Mouse (Mus musculus): ENCODE data around the gene Sv2b. TPM values are rescaled to one million over a fixed set of nuclear protein-coding genes. Genes with fewer than 3 reads are reported as not detected.
A peak's percentile ranks its signal among the peaks of the same experiment; 100 is the strongest.

The Sv2b gene
- polyA plus RNA-seq, 1 experiment from 2014 or later: 14.0 TPM

GRCm38 (mm10) chr7:75253611-75254250 is 55.3 kb downstream of the Sv2b start:
- H3K4me1 ChIP-seq (replicated peaks; ENCODE audit: control insufficient read depth, insufficient read depth, low read length): peaks cover 4% of the 10 kb centered on the region
- H3K9me3 ChIP-seq (ENCODE audit: control insufficient read depth, low read length): no peaks in the 10 kb centered on the region
- no peak overlapping the region for H3K9ac ChIP-seq (replicated peaks; ENCODE audit: low read depth, low read length)
- WGBS: 83% methylated on average over 8 of the region's 8 CpGs
- ATAC-seq: no peak
- no peak overlapping the region for H3K27ac ChIP-seq (ENCODE audit: low read length)
- no peak overlapping the region for H3K4me3 ChIP-seq (replicated peaks; ENCODE audit: low read length)
- no peak overlapping the region for H3K4me2 ChIP-seq (ENCODE audit: low read length)
- no peaks in the 10 kb centered on the region for H3K27me3 ChIP-seq (replicated peaks; ENCODE audit: control insufficient read depth, insufficient read depth, low read length)
- H3K36me3 ChIP-seq (ENCODE audit: control insufficient read depth, insufficient read depth): no peaks in the 10 kb centered on the region

GRCm38 (mm10) chr7:75240754-75241507 is 68.1 kb downstream of the Sv2b start:
- WGBS: 10% methylated on average over 8 of the region's 8 CpGs
- 0 out of 2 replicates have a peak, but pooled peaks have one; percentile 43 for ATAC-seq

GRCm38 (mm10) chr7:75236386-75236785 is 72.7 kb downstream of the Sv2b start:
- Histone ChIP-seq H3K27ac (ENCODE audit: low read length) (no peak overlapping the region), H3K36me3 (ENCODE audit: control insufficient read depth, insufficient read depth) (no peaks in the 10 kb centered on the region), H3K4me1 (replicated peaks; ENCODE audit: control insufficient read depth, insufficient read depth, low read length) (no peaks in the 10 kb centered on the region), H3K9me3 (ENCODE audit: control insufficient read depth, low read length) (no peaks in the 10 kb centered on the region), H3K27me3 (replicated peaks; ENCODE audit: control insufficient read depth, insufficient read depth, low read length) (no peaks in the 10 kb centered on the region), H3K9ac (replicated peaks; ENCODE audit: low read depth, low read length) (no peak overlapping the region), H3K4me2 (ENCODE audit: low read length) (no peak overlapping the region), H3K4me3 (replicated peaks; ENCODE audit: low read length) (no peak overlapping the region)
- WGBS: 86% methylated on average over 1 of the region's 1 CpGs
- ATAC-seq: no peak

More at GRCm38 (mm10) chr7:75240754-75241507, 68.1 kb downstream of the Sv2b start:
- Histone ChIP-seq H3K4me1 (replicated peaks; ENCODE audit: control insufficient read depth, insufficient read depth, low read length) (no peaks in the 10 kb centered on the region), H3K9me3 (ENCODE audit: control insufficient read depth, low read length) (no peaks in the 10 kb centered on the region), H3K4me3 (replicated peaks; ENCODE audit: low read length) (no peak overlapping the region), H3K9ac (replicated peaks; ENCODE audit: low read depth, low read length) (no peak overlapping the region), H3K27ac (ENCODE audit: low read length) (no peak overlapping the region), H3K36me3 (ENCODE audit: control insufficient read depth, insufficient read depth) (no peaks in the 10 kb centered on the region), H3K4me2 (ENCODE audit: low read length) (no peak overlapping the region), H3K27me3 (replicated peaks; ENCODE audit: control insufficient read depth, insufficient read depth, low read length) (no peaks in the 10 kb centered on the region)

- no peaks in the 10 kb centered on the region; the same call in 1 of the 2 replicates for H3K36me3 ChIP-seq (ENCODE audit: control insufficient read depth, insufficient read depth)
- no peak overlapping the region for H3K4me2 ChIP-seq (ENCODE audit: low read length)
- H3K27me3 ChIP-seq (replicated peaks; ENCODE audit: control insufficient read depth, insufficient read depth, low read length): no peaks in the 10 kb centered on the region
- no peak for ATAC-seq
- H3K4me3 ChIP-seq (replicated peaks; ENCODE audit: low read length): no peak overlapping the region
- peaks cover 4% of the 10 kb centered on the region; the same call in 1 of the 2 replicates for H3K9me3 ChIP-seq (ENCODE audit: control insufficient read depth, low read length)
- WGBS: 91% methylated on average over 4 of the region's 4 CpGs
- H3K27ac ChIP-seq (ENCODE audit: low read length): no peak overlapping the region
- no peaks in the 10 kb centered on the region for H3K4me1 ChIP-seq (replicated peaks; ENCODE audit: control insufficient read depth, insufficient read depth, low read length)
- no peak overlapping the region for H3K9ac ChIP-seq (replicated peaks; ENCODE audit: low read depth, low read length)
Observed at GRCm38 (mm10) chr7:75224206-75224605, 84.9 kb downstream of the Sv2b start.

- no peak overlapping the region for H3K9ac ChIP-seq (replicated peaks; ENCODE audit: low read depth, low read length)
- H3K4me1 ChIP-seq (replicated peaks; ENCODE audit: control insufficient read depth, insufficient read depth, low read length): no peaks in the 10 kb centered on the region
- H3K4me3 ChIP-seq (replicated peaks; ENCODE audit: low read length): no peak overlapping the region
- H3K27me3 ChIP-seq (replicated peaks; ENCODE audit: control insufficient read depth, insufficient read depth, low read length): no peaks in the 10 kb centered on the region
- H3K36me3 ChIP-seq (ENCODE audit: control insufficient read depth, insufficient read depth): no peaks in the 10 kb centered on the region; the same call in 1 of the 2 replicates
- H3K4me2 ChIP-seq (ENCODE audit: low read length): no peak overlapping the region
- no peak for ATAC-seq
- WGBS: 77% methylated on average over 7 of the region's 7 CpGs
- peaks cover 7% of the 10 kb centered on the region; the same call in 1 of the 2 replicates for H3K9me3 ChIP-seq (ENCODE audit: control insufficient read depth, low read length)
- H3K27ac ChIP-seq (ENCODE audit: low read length): no peak overlapping the region
Observed at GRCm38 (mm10) chr7:75222704-75223431, 86.2 kb downstream of the Sv2b start.

- Histone ChIP-seq H3K9ac (replicated peaks; ENCODE audit: low read depth, low read length) (no peak overlapping the region), H3K4me2 (ENCODE audit: low read length) (no peak overlapping the region), H3K36me3 (ENCODE audit: control insufficient read depth, insufficient read depth) (no peaks in the 10 kb centered on the region; the same call in 1 of the 2 replicates), H3K4me3 (replicated peaks; ENCODE audit: low read length) (no peak overlapping the region), H3K4me1 (replicated peaks; ENCODE audit: control insufficient read depth, insufficient read depth, low read length) (no peaks in the 10 kb centered on the region), H3K27ac (ENCODE audit: low read length) (peak overlapping the region; percentile 76), H3K27me3 (replicated peaks; ENCODE audit: control insufficient read depth, insufficient read depth, low read length) (no peaks in the 10 kb centered on the region), H3K9me3 (ENCODE audit: control insufficient read depth, low read length) (peaks cover 7% of the 10 kb centered on the region; the same call in 1 of the 2 replicates)
- peak; percentile 96 for ATAC-seq
- WGBS: 5% methylated on average over 1 of the region's 1 CpGs
Observed at GRCm38 (mm10) chr7:75220786-75221185, 88.3 kb downstream of the Sv2b start.

GRCm38 (mm10) chr7:75220296-75220695 is 88.8 kb downstream of the Sv2b start:
- peak; percentile 34 for ATAC-seq
- Histone ChIP-seq H3K27me3 (replicated peaks; ENCODE audit: control insufficient read depth, insufficient read depth, low read length) (no peaks in the 10 kb centered on the region), H3K9ac (replicated peaks; ENCODE audit: low read depth, low read length) (no peak overlapping the region), H3K4me2 (ENCODE audit: low read length) (no peak overlapping the region), H3K4me3 (replicated peaks; ENCODE audit: low read length) (no peak overlapping the region), H3K27ac (ENCODE audit: low read length) (0 out of 2 replicates have a peak overlapping the region, but pooled peaks have one; percentile 19), H3K4me1 (replicated peaks; ENCODE audit: control insufficient read depth, insufficient read depth, low read length) (no peaks in the 10 kb centered on the region), H3K9me3 (ENCODE audit: control insufficient read depth, low read length) (peaks cover 7% of the 10 kb centered on the region; the same call in 1 of the 2 replicates), H3K36me3 (ENCODE audit: control insufficient read depth, insufficient read depth) (no peaks in the 10 kb centered on the region; the same call in 1 of the 2 replicates)

GRCm38 (mm10) chr7:75216180-75216579 is 92.9 kb downstream of the Sv2b start:
- ATAC-seq: no peak
- Histone ChIP-seq H3K4me2 (ENCODE audit: low read length) (no peak overlapping the region), H3K9me3 (ENCODE audit: control insufficient read depth, low read length) (peaks cover 7% of the 10 kb centered on the region; the same call in 1 of the 2 replicates), H3K4me3 (replicated peaks; ENCODE audit: low read length) (no peak overlapping the region), H3K27ac (ENCODE audit: low read length) (no peak overlapping the region), H3K27me3 (replicated peaks; ENCODE audit: control insufficient read depth, insufficient read depth, low read length) (no peaks in the 10 kb centered on the region), H3K4me1 (replicated peaks; ENCODE audit: control insufficient read depth, insufficient read depth, low read length) (no peaks in the 10 kb centered on the region), H3K9ac (replicated peaks; ENCODE audit: low read depth, low read length) (no peak overlapping the region), H3K36me3 (ENCODE audit: control insufficient read depth, insufficient read depth) (no peaks in the 10 kb centered on the region; the same call in 1 of the 2 replicates)
- WGBS: 92% methylated on average over 7 of the region's 7 CpGs

- H3K27ac ChIP-seq (ENCODE audit: low read length): peak overlapping the region; percentile 78
- H3K4me1 ChIP-seq (replicated peaks; ENCODE audit: control insufficient read depth, insufficient read depth, low read length): peaks cover 8% of the 10 kb centered on the region
- H3K9ac ChIP-seq (replicated peaks; ENCODE audit: low read depth, low read length): no peak overlapping the region
- no peaks in the 10 kb centered on the region for H3K9me3 ChIP-seq (ENCODE audit: control insufficient read depth, low read length)
- 13% methylated on average over 4 of the region's 4 CpGs for WGBS
- no peak overlapping the region for H3K4me2 ChIP-seq (ENCODE audit: low read length)
- H3K4me3 ChIP-seq (replicated peaks; ENCODE audit: low read length): no peak overlapping the region
- ATAC-seq: peak; percentile 87
- no peaks in the 10 kb centered on the region for H3K27me3 ChIP-seq (replicated peaks; ENCODE audit: control insufficient read depth, insufficient read depth, low read length)
- H3K36me3 ChIP-seq (ENCODE audit: control insufficient read depth, insufficient read depth): no peaks in the 10 kb centered on the region
Observed at GRCm38 (mm10) chr7:75209221-75209641, 99.8 kb downstream of the Sv2b start.

Data from forebrain, embryonic 16.5 days (tissue).